Mouse (Mus musculus) embryonic facial prominence, embryonic 13.5 days (tissue): ENCODE data around the gene Tpst1. TPM values are rescaled to one million over a fixed set of nuclear protein-coding genes. Genes with fewer than 3 reads are reported as not detected.

Source experiments
- ATAC-seq: fragments of 200-750 bp; cut with Nextera tagmentation; 2 replicates; pipeline ENCODE4 v1.8.0; 2017; ENCODE audit warnings: low read depth; ENCODE audit not compliant: insufficient number of reproducible peaks, insufficient read depth, low FRiP score, low TSS enrichment
- H3K27ac ChIP-seq: fragments of 300-500 bp; sonication (generic); 2 replicates; pipeline ENCODE4 v1.5.1; 2015; ENCODE audit warnings: moderate library complexity, mild to moderate bottlenecking, inconsistent platforms
- H3K27me3 ChIP-seq: fragments of 300-500 bp; sonication (generic); 2 replicates; pipeline ENCODE4 v1.6.1; 2015; ENCODE audit warnings: mild to moderate bottlenecking, inconsistent platforms
- H3K36me3 ChIP-seq: fragments of 300-500 bp; sonication (generic); 2 replicates; pipeline ENCODE4 v1.6.1; 2015; ENCODE audit warnings: mild to moderate bottlenecking, inconsistent platforms
- H3K4me1 ChIP-seq: fragments of 300-500 bp; sonication (generic); 2 replicates; pipeline ENCODE4 v1.6.1; 2015; ENCODE audit warnings: inconsistent platforms
- H3K4me2 ChIP-seq: fragments of 300-500 bp; sonication (generic); 2 replicates; pipeline ENCODE4 v1.6.1; 2015; ENCODE audit warnings: moderate library complexity, mild to moderate bottlenecking, inconsistent platforms
- H3K4me3 ChIP-seq: fragments of 300-500 bp; sonication (generic); 2 replicates; pipeline ENCODE4 v1.5.1; 2015; ENCODE audit warnings: mild to moderate bottlenecking, inconsistent platforms
- H3K9ac ChIP-seq: fragments of 300-500 bp; sonication (generic); 2 replicates; pipeline ENCODE4 v1.6.1; 2015; ENCODE audit warnings: mild to moderate bottlenecking, inconsistent platforms
- H3K9me3 ChIP-seq: fragments of 300-500 bp; sonication (generic); 2 replicates; pipeline ENCODE4 v1.6.1; 2016; ENCODE audit warnings: inconsistent platforms
- WGBS: fragments of 180-500 bp; shearing (Covaris S2); methylation state at CpG from one replicate; pipeline ENCODE4 v1.1.7; 2015; ENCODE audit warnings: mixed read lengths; 5-methylcytosine and 5-hydroxymethylcytosine counted together
- polyA plus RNA-seq: library from polyadenylated mRNA; unstranded; fragments of >200 nt; fragmentation: Nextera tagmentation; extraction: Ambion mirVana; gene quantifications from 2 replicates; pipeline ENCODE4 v1.2.1, GENCODE M21; 2015

The Tpst1 gene
- polyA plus RNA-seq, 1 experiment from 2014 or later, result 98.5 TPM

DNA sequence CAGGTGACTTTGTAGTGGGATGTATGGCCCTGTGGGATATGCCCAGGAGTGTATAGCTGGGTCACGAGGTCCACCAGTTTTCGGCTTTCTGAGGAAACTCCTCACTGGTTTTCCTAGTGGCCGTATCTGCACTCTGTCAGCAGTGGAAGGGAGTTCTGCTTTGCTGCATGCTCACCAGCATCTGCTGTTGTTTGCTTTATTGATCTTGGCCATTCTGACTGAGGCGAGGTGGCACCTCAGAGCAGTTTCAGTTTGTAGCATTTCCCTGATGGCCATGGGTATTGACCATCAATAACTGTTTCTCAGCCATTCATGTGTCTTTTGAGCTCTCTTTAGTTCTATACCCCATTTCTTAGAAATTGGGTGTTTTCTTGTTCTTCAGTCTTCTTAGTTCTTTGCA is 17.4 kb upstream of the Tpst1 start:
- Histone ChIP-seq H3K4me1 (0 out of 2 replicates have a peak, but pooled peaks cover 1% of the 10 kb centered on the region), H3K4me2 (no peak overlapping the region), H3K27me3 (no peaks in the 10 kb centered on the region), H3K4me3 (no peak overlapping the region), H3K27ac (no peak overlapping the region), H3K9me3 (no peaks in the 10 kb centered on the region), H3K9ac (no peak overlapping the region), H3K36me3 (peaks cover 55% of the 10 kb centered on the region)
- 95% methylated on average over 4 of the region's 4 CpGs for WGBS
- ATAC-seq, result no peak

DNA sequence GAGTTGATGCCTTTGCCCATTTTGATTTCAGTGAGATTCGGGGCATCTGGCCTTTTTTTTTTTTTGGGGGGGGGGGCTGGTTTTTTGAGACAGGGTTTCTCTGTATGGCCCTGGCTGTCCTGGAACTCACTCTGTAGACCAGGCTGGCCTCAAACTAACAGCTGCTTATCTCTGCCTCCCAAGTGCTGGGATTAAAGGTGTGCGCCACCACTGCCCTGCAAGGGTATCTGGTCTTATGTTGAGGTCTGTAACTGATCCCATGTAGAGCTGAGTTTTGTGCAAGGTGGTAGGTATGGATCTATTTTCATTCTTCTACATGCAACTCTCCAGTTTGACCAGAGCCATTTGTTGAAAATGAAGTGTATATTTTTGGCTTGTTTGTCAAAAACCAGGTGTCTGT is 16.8 kb upstream of the Tpst1 start:
- H3K36me3 ChIP-seq, result peaks cover 53% of the 10 kb centered on the region
- no peaks in the 10 kb centered on the region for H3K27me3 ChIP-seq
- no peak overlapping the region for H3K27ac ChIP-seq
- H3K4me2 ChIP-seq, result no peak overlapping the region
- H3K9me3 ChIP-seq, result no peaks in the 10 kb centered on the region
- WGBS, result 89% methylated on average over 2 of the region's 2 CpGs
- no peak overlapping the region for H3K4me3 ChIP-seq
- ATAC-seq, result no peak
- H3K9ac ChIP-seq, result no peak overlapping the region
- H3K4me1 ChIP-seq, result no peaks in the 10 kb centered on the region

DNA sequence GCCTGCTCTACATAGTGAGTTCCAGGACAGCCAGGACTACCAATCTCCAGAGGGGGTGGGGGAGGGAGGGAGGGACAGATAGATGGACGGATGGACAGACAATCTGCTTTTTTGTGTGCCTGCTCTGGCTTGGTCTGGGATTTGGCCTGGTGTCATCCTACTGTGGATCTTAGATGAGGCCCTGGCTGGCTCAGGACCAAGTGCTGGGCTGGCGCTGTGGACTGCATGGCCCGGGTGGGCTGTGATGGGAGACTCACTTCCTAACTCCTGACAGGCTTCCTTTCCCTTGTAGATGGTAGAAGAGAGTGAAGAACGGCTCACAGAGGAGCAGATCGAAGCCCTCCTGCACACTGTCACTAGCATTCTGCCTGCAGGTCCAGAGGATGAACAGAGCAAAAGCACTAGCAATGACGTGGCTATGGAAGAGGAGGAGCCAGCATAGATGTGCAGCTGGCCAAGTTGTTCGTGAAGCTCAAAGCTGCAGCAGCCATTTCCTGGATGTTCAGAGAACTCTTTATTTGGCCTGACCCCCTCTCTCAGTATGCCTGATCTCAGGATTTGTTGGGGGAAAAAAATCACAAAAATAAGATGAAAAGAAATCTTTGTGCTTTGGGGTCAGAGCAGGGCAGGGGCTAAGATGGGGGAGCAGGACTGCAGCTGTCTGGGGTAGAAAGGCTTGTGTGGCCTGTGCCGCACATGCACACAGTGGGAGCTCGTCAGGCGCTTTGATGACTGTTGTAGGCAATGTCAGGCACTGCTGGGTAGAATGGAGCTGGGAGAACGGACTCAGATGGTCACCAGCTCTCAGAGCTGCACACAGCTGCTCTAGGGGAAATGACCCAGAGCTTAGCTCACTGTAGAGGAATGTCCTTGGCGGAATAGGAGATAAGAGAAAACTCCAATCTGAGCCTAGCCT is 13.5 kb upstream of the Tpst1 start:
- no peak overlapping the region for H3K27ac ChIP-seq
- no peaks in the 10 kb centered on the region for H3K27me3 ChIP-seq
- no peak overlapping the region for H3K4me3 ChIP-seq
- no peak overlapping the region for H3K9ac ChIP-seq
- no peaks in the 10 kb centered on the region for H3K9me3 ChIP-seq
- no peak for ATAC-seq
- no peak overlapping the region for H3K4me2 ChIP-seq
- 80% methylated on average over 12 of the region's 12 CpGs for WGBS
- H3K36me3 ChIP-seq, result peaks cover 44% of the 10 kb centered on the region
- no peaks in the 10 kb centered on the region for H3K4me1 ChIP-seq

DNA sequence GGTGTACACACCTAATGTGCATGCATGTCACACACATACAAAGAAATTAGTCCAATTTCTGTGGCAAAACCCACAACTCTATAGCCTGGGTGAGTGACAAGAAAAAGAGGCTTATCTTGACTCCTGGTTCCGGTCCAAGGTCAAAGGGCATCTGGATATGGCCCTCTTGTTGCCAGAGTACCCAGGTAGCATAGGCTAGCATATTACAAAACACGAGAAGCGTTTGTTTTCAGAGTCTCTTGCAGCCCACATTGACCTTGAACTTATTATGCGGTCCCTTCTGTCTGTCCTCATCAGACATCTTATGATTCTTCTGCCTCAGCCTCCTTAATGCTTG is 12.8 kb upstream of the Tpst1 start:
- Histone ChIP-seq H3K27me3 (no peaks in the 10 kb centered on the region), H3K9ac (no peak overlapping the region), H3K9me3 (no peaks in the 10 kb centered on the region), H3K27ac (no peak overlapping the region), H3K4me3 (no peak overlapping the region), H3K4me2 (no peak overlapping the region), H3K4me1 (no peaks in the 10 kb centered on the region), H3K36me3 (peaks cover 38% of the 10 kb centered on the region)
- 94% methylated on average over 4 of the region's 4 CpGs for WGBS
- ATAC-seq, result no peak

DNA sequence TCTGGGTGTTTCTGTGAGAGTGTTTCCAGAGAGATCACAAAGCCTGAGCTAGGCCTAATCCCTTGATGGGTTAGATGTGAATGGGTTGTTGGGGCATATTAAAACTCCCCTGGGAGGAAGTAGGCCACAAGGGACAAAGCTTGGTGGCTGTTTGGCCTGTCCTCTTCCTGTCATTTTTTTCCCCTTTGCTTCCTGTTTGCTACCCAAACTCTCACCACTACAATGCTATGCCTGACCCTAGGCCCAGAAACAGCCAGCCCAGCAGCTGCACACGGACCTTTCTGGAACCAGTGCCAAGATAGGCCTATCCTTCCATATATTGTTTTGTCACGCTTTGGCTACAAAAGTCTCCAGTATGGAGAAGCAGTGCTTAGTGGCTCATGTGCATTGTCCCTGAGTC is 11.0 kb upstream of the Tpst1 start:
- H3K4me1 ChIP-seq, result no peaks in the 10 kb centered on the region
- H3K27ac ChIP-seq, result peak overlapping the region; percentile 8; the same call in 1 of the 2 replicates
- no peak overlapping the region for H3K4me3 ChIP-seq
- no peaks in the 10 kb centered on the region for H3K27me3 ChIP-seq
- ATAC-seq, result no peak
- H3K9me3 ChIP-seq, result no peaks in the 10 kb centered on the region
- WGBS, result 81% methylated on average over 2 of the region's 2 CpGs
- H3K4me2 ChIP-seq, result no peak overlapping the region
- no peak overlapping the region for H3K9ac ChIP-seq
- peaks cover 34% of the 10 kb centered on the region for H3K36me3 ChIP-seq

DNA sequence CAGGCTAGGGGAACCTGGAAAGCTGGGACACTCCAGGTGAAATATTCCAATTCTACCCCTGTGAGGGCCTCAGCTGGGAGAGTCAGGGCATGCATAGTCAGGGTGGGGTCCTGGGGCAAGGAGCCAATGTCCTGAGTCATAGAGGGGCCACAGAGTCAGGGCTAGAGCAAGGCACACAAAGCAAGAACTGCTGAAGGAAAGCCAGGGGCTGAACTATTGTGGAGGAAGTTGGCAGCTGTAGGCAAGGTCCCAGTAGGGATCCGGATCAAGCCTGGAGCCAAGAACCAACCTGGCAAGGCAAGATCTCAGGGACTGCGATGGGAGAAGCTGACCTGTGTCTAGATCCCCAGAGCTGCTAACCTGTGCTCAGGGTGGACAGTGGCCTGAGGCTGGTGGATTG is 9.4 kb upstream of the Tpst1 start:
- no peaks in the 10 kb centered on the region for H3K4me1 ChIP-seq
- ATAC-seq, result no peak
- H3K27ac ChIP-seq, result no peak overlapping the region
- H3K4me2 ChIP-seq, result no peak overlapping the region
- no peak overlapping the region for H3K4me3 ChIP-seq
- WGBS, result 93% methylated on average over 2 of the region's 2 CpGs
- peaks cover 28% of the 10 kb centered on the region for H3K36me3 ChIP-seq
- no peaks in the 10 kb centered on the region for H3K27me3 ChIP-seq
- no peak overlapping the region for H3K9ac ChIP-seq
- H3K9me3 ChIP-seq, result no peaks in the 10 kb centered on the region

DNA sequence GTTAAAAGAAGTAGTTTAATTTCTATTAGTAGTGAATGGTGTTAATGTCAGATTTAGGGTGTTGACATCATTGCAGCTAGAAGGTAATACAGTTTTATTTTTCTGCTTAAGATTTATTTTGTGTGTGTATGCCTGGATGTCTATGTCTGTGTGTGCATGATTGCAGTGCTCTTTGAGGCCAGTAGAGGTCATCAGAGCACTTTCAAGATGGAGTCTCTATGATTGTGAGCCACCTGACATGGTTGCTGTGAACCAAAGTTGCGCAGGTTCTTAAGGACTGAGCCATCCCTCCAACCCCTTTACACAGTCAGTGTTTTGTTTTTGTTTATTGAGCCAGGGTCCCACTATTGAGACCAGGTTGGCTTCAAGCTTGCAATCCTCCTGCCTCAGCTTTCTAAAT is 7.5 kb upstream of the Tpst1 start:
- Histone ChIP-seq H3K4me2 (no peak overlapping the region), H3K4me1 (no peaks in the 10 kb centered on the region), H3K27me3 (no peaks in the 10 kb centered on the region), H3K9me3 (no peaks in the 10 kb centered on the region), H3K9ac (no peak overlapping the region), H3K36me3 (peaks cover 15% of the 10 kb centered on the region), H3K27ac (no peak overlapping the region), H3K4me3 (no peak overlapping the region)
- 97% methylated on average over 1 of the region's 1 CpGs for WGBS
- ATAC-seq, result no peak

DNA sequence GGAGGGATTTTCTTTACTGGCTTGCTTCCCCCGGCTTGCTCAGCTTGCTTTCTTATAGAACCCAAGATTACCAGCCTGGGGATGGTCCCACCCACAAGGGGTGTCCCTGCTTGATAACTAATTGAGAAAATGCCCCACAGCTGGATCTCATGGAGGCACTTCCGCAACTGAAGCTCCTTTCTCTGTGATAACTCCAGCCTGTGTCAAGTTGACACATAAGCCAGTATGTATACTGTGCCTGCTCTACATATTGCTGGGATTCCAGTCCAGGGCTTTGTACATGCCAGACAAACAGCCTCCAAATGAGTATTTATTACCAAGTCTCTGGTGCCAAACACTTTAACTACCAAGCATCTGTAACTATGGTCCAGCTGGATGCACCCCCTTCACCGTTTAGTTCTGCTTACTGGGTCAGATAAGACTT is 5.3 kb upstream of the Tpst1 start:
- Histone ChIP-seq H3K9ac (no peak overlapping the region), H3K4me2 (no peak overlapping the region), H3K36me3 (no peaks in the 10 kb centered on the region), H3K27ac (no peak overlapping the region), H3K4me3 (no peak overlapping the region), H3K4me1 (no peaks in the 10 kb centered on the region), H3K27me3 (no peaks in the 10 kb centered on the region), H3K9me3 (no peaks in the 10 kb centered on the region)
- no peak for ATAC-seq
- 62% methylated on average over 3 of the region's 3 CpGs for WGBS

DNA sequence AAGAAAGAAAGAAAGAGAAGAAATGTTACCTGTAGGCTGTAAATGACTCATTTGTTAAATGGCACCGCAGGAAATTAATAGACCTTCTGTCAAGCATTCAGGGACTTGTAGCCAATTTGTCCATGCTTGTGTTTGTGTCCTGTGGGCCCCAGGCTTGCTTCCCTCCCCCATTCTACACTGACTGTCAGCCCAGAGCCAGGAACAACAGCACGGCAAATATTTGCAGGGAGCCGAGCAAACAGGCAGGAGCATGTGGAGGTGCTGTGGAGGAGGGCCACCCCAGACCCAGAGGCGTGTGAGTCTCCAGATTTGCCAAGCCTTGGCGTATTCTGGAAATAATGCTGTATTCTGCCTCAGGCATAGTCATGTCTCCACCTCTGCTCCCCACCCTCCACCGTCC is 1.4 kb downstream of the Tpst1 start:
- no peak overlapping the region for H3K4me3 ChIP-seq
- no peak overlapping the region for H3K27ac ChIP-seq
- H3K9ac ChIP-seq, result no peak overlapping the region
- ATAC-seq, result no peak
- H3K4me2 ChIP-seq, result no peak overlapping the region
- H3K36me3 ChIP-seq, result no peaks in the 10 kb centered on the region
- H3K4me1 ChIP-seq, result no peaks in the 10 kb centered on the region
- 0 out of 2 replicates have a peak, but pooled peaks cover 6% of the 10 kb centered on the region for H3K27me3 ChIP-seq
- no peaks in the 10 kb centered on the region for H3K9me3 ChIP-seq
- WGBS, result 66% methylated on average over 6 of the region's 6 CpGs

DNA sequence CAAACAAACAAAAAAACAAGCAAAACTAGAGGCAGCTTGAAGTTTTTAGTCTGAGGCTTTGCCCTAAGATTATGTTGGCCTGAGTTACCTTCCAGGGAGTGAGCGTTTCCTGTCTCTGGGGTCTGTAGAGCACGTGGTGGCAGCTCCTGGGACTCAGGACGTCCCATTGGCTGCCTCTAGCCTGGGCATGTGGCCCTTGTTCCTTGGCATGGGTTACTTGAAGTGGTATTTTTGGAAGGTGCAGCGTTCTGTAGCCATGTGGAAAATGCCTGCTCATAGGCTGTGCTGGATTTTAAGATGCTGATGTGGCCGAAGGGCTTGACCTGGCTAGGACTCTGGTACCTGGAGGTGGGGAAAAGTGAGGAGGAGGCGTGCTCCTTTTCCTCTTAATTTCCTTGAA is 3.3 kb downstream of the Tpst1 start:
- 51% methylated on average over 6 of the region's 6 CpGs for WGBS

DNA sequence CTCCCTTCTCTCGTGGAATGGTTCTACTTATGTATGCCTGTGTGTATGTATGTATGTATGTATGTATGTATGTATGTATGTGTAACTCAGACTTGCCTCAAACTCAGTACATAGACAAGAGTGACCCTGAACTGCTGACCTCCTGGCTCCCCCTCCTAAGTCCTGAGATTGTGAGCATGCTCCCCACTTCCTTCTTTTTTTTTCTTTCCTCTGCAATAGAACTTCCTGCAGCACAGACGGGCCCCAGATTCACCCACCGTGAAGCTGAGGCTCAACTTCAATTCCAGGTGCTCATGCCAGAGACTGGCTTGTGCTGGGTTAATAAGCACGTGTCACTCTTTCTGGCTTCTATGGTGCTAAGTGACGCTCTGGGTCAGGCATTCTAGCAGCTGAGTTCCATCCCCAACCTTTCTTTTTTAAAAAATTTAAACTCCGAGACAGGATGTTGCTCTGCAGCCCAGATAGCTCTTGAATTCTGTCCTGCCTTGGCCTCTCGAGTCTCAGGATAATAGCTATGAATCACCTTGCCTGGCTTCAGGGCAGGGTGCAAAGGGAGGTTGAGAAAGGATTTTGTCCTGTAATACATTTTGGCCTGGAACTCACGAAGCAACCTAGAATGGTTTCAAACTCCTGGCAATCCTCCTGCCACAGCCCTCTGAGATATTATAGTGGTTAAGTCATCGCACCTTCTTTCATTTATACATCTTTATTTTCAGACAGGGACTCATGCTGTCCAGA is 5.1 kb downstream of the Tpst1 start:
- Histone ChIP-seq H3K36me3 (peaks cover 8% of the 10 kb centered on the region), H3K4me2 (no peak overlapping the region), H3K4me1 (peaks cover 14% of the 10 kb centered on the region), H3K27ac (no peak overlapping the region), H3K27me3 (0 out of 2 replicates have a peak, but pooled peaks cover 6% of the 10 kb centered on the region), H3K4me3 (no peak overlapping the region), H3K9ac (no peak overlapping the region), H3K9me3 (peaks cover 3% of the 10 kb centered on the region; the same call in 1 of the 2 replicates)
- 71% methylated on average over 9 of the region's 9 CpGs for WGBS
- no peak for ATAC-seq

More for the DNA sequence above, 3.3 kb downstream of the Tpst1 start:
- no peak overlapping the region for H3K4me2 ChIP-seq
- peaks cover 2% of the 10 kb centered on the region for H3K36me3 ChIP-seq
- H3K9ac ChIP-seq, result no peak overlapping the region
- H3K4me3 ChIP-seq, result no peak overlapping the region
- H3K9me3 ChIP-seq, result peaks cover 2% of the 10 kb centered on the region; the same call in 1 of the 2 replicates
- 0 out of 2 replicates have a peak, but pooled peaks cover 6% of the 10 kb centered on the region for H3K27me3 ChIP-seq
- no peak overlapping the region for H3K27ac ChIP-seq
- no peak for ATAC-seq
- H3K4me1 ChIP-seq, result peaks cover 13% of the 10 kb centered on the region

DNA sequence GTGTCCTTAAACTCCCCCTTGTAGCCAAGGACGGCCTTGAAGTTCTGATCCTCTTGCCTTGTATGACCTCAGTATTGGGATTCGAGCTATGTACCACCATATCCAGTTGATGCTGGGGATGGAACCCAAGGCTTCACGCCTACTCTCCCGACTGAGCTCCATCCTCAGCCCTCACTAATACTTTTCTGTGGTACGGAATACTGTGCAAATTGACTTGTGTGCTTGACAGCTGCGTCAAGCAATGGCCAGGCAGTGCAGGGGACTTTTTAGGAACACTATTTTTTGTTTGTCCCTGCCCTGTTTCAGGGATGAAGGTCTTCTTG is 5.7 kb downstream of the Tpst1 start:
- H3K4me2 ChIP-seq, result peak overlapping the region; percentile 77
- peak overlapping the region; percentile 89 for H3K9ac ChIP-seq
- 43% methylated on average over 6 of the region's 6 CpGs for WGBS
- H3K9me3 ChIP-seq, result peaks cover 3% of the 10 kb centered on the region; the same call in 1 of the 2 replicates
- H3K27ac ChIP-seq, result peak overlapping the region; percentile 28; the same call in 1 of the 2 replicates
- no peak for ATAC-seq
- H3K4me3 ChIP-seq, result peak overlapping the region; percentile 71
- peaks cover 20% of the 10 kb centered on the region for H3K4me1 ChIP-seq
- H3K36me3 ChIP-seq, result peaks cover 8% of the 10 kb centered on the region
- 0 out of 2 replicates have a peak, but pooled peaks cover 6% of the 10 kb centered on the region for H3K27me3 ChIP-seq
